Mouse (Mus musculus) activated CD4-positive, CD25-positive, alpha-beta regulatory T cell, adult 4 months (primary cell): ENCODE results near the gene Kmo. TPM values are rescaled to one million over a fixed set of nuclear protein-coding genes. Genes with fewer than 3 reads are reported as not detected.

Experiments
- ATAC-seq: one replicate; pipeline ENCODE4 v1.8.0; 2017
- polyA plus RNA-seq, 2 experiments: library from polyadenylated mRNA; unstranded; fragments of 100-300 nt; shearing (Covaris generic); gene quantifications; one replicate each; pipeline ENCODE4 v1.2.1; 2017

The Kmo gene
- polyA plus RNA-seq, 2 experiments from 2014 or later, result 1.6 to 2.5 TPM

DNA sequence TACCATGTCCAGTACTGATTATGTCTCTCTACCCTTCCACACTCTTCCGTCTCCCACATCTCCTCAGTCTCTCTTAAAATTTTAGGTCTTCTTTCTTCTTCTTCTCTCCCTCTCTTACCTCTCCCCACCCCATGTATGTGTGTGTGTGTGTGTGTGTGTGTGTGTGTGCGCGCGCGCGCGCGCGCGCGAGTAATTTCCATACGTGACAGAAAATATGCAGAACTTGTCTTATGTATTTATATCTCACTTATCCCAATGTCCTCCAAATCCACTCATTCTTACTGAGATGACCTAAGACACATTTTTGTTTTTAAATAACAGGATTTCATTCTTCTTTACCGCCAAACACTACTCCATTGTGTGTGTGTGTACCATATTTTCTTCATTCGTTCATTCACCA, 12.3 kb downstream of the Kmo start:
- ATAC-seq, result no peak

DNA sequence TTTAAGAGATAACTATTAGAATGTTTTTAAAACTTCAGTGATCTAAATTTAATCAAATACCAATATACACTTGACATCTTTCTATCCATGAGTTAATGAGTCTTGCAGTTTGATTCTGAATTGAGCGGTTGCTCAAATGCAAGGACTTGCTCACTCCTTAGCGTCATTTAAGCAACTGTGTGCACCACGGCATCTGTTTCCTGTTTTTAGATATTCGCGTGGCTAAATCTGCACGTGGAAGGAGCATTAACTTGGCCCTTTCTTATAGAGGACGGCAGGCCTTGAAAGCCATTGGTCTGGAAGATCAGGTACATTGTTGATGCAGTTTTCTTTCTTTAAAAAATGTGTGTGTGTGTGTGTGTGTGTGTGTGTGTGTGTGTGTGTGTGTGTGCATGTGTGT, 17.5 kb downstream of the Kmo start:
- ATAC-seq, result no peak

DNA sequence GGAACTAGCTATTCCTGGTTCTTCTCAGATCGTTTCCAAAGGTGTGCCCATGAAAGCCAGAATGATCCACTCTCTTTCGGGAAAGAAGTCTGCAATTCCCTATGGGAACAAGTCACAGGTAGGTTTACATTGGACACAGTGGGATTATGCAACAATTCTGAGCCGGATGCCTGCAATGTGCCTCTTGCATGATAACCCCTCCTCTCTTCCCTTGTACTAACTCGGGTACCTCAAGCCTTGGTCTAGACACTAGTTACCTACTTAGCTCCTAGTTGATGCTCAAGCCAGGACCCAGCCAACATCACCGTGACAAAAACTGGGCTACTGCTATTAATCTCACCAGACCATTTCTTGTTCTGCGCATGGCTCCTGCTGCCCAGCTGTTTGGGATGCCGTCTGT, 18.9 kb downstream of the Kmo start:
- ATAC-seq, result no peak

DNA sequence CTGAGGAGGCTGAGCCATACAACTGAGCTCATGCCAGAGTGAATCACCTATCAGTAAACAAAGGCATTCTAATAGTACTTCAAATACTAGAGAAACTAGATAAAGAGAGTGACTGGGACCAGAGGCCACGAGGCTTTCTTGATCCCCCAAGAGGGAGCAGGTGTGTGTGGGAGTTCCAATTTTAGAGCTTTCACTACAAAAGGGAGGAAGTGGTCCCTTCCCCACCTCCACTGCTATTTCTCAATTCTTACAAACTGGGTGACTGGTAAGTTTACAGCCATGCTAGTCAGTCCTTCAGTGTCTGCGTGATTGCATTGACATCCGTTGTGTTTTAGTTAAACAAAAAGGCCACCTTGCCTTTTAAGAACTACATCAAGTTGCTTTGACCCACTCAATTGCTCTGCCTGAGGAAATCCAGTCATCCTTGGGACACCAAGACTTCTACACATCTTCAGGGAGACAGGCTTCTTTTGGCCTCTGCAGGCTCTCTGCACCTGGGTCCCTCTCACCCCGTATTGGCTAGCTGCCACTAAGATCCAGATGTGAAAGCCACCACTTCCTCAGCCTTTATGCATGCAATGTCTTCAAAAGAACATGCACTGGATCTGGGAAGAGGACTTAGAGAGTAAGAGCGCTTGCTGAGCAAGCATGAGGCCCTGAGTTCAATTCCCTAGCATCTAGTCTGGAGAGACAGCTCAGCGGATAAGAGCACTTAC, 20.4 kb downstream of the Kmo start:
- no peak for ATAC-seq

DNA sequence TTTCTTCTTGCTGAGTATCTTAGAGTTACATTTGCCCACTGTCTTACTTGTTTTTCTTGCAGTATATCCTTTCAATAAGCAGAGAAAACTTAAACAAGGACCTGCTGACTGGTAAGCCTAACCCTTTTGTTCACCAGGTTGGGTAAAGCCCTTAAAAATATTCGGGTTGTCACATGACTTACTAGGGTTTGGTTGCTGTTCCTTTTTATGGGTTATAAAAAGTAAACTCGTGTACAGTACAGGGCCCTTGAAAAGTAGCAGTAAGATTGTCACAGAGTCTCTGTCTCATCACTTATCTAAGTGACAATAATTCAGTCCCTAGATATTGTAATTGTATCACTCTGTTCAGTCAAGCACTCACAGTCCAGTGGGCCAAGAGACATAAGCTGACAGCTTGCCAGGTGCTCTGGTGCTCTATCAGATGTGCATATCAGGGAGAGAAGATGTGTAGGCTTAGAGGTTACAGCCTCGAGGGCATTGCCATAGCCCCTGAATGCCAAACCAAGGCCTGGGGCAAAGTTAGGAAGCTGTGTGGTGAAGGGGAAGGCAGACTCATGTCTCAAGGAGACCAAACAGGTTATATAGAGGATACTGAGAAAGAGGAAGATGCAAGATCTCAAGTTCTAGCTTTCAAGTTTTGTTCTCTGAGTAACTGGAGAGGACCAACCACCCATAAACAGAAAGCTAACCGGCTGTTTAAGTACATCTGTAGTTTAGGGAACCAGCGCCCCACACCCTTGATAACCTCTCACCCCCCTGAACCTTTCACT, 23.5 kb downstream of the Kmo start:
- ATAC-seq, result no peak

DNA sequence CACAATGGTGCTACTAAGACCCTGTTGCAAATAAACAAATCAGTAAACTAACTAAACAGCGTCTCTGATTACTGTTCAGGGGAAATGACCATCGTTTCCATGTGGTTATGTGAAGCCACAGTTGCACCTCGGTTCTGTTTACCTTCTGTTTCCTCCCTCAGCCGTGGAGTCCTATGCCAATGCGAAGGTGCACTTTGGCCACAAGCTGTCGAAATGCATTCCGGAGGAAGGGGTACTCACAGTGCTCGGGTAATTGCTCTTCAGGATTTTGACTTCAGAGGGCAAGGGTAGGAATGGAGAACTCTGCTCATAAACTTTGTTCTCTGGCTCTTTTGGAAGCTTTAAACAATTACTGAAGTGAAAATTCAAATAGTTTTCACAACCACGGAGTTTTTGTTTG, 26.8 kb downstream of the Kmo start:
- no peak for ATAC-seq

DNA sequence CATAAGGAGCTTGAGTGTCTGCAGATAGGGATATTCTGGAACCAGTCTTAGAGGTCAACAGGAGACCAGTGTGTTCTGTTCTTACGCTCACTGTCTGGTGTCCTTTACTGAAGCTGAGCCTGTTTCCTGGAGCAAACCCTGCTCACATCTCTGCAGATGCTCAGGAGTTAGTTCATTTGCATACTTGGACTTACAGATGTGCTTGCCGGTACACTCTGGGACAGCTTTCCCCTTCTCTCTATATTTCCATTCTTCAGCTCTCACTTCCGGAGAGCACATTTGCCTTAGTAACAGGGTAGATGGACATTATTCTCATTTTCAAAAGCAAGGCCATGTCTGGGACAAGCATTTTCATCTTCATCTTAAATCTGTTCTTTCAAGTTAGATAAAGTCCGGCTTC, 28.4 kb downstream of the Kmo start:
- no peak for ATAC-seq

DNA sequence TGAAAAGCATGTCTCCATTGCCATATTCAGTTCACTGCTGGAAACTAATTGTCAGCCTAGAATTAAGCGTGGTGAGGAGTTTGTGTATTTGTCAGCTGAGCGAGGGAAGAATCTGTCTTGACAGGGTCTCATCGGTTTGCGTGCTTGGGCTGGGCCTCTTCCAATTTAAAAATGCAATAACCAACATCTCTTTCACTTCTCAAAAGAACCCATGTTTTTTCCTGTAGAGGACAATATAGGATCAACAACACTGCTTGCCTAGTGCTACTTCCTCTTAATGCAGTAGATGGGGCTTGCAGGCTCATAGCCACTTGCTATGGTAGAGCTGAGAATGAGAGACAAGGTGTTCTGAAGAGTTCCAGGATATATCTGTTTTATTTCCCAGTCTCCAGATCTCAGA, 39.7 kb downstream of the Kmo start:
- ATAC-seq, result no peak

DNA sequence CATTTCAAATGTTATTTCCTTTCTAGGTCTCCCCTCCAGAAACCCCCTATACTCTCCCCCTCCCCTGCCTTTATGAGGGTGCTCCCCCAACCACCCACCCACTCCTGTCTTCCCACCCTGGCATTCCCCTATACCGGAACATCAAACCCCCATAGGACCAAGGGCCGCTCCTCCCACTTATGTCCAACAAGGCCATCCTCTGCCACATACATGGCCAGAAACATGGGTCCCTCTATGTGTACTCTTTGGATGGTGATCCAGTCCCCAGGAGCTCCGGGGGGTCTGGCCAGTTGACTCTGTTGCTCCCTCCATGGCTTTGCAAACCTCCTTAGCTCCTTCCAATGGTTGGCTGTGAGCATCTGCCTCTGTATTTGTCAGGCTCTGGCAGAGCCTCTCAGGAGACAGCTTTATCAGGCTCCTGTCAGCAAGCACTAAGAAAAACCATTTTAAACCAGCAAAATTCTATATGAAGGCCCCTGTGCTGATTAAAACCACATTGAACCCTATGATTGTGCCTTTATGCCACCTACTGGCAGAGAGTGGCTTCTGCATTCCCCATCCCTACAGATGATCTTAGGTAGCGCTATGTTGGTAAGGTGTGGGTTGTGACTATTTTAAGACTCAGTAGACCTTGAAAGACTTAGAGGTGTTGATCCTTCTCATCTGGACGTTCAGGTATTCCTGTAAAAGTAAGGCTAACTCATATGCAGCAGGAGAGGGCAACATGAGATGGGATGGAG, 48.7 kb downstream of the Kmo start:
- peak; percentile 81 for ATAC-seq

DNA sequence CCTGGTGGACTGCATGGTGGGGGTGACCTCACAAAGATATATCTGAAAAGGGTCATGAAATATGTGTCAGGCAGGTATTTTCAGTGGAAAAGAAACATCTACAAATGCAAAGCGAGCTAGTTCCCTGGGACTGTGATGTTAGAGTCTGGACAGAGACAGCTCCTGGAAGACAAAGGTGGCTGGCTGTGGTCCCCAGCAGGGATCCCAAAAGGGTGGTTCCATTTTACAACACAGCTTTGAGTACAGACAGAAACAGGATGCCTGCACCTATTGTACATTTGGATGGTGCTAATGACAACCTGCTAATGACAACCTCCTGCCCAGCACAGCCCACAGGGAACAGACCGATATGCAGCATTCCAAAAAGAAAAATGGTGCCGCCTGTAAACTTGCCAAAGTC, 49.3 kb downstream of the Kmo start:
- ATAC-seq, result no peak

DNA sequence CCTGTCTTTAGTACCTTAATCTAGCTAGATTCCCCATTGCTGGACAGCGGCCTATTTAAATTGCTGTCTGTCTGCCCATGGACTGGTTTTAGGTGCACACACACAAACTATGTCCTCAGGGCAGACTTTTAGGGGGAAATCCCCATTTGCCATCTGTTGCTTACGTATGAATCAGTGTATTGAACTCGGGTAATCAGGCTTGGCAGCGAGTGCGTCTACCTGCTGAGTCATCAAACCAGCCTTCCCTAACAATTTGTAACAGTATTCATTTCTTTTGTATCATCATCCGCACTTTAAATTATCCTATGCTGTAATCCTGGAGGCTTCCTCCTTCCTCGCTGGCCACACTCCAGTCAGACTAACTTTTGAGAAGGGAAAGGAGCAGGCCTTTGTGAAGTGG, 49.9 kb downstream of the Kmo start:
- ATAC-seq, result no peak

DNA sequence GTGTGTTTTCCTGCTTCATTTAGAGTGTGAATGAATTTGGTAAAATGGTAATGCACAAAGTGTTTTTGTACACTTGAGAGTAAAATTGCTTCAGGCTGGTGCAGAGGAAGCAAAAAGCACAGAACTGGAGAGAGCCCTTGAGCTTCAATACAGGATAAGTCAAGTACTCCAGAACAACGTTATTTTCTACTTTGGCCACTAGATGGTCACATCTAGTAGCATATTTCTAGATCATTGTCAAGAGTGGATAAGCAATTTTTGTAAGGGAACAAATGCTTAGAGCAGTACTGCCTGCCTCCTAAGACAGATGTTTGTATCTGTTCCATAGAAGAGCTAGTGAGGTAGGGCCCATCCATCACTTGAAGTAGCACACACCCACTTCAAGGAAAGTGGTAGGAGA, 51.4 kb downstream of the Kmo start:
- ATAC-seq, result no peak

DNA sequence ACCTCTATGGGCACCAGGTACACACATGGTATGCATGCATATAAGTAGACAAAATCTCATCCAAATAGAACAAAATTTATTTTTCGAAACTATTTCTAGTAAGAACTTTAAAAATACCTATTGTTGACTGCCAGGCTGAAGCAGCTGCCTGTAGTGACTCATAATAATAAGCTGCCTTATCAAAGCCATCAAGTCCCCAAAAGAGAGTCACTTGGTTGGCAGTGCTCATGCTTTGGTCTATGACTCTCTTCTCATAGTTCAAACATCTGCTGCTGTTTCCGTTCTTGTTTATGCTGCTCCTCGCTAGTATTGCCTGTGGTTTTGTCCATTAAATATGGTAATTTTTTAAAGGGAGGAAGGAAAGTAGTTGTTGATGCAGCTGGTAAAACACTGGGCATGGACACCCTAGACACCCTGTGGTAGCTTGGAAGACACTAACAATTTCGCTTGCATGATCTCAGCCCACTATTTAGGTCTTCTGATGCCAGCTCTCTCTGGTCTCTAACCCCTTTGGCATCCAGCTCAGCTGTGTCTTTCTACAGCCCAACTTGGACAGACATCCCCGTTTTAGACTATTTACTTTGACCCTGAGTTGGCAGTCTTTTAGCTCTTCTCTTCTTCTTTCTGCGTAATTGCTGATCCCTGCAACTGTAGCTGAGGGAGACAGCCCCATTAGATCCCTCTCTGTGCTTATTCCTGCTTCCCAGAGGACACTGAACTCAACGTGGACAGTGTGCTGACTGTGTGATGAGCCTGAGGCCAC, 53.6 kb downstream of the Kmo start:
- ATAC-seq, result no peak

DNA sequence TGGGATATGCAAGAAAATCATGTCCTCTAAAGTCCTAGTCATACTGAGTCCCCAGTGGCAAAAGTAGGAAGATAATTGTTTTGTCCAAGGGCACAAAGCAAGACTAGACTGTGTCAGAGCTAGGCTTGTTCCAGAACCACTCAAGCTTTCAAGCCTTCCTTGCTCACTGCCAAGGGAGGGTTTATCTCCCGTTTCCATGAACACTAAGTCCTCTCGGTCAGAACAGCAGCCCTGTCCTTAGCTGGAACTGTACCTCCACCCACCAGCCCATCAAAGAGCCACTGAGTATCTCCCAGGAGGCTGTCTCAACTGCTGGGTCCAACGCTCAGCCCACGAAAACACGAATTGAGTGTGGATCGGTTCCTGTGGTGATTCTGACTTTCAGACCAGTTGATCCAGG, 54.9 kb downstream of the Kmo start:
- ATAC-seq, result no peak

DNA sequence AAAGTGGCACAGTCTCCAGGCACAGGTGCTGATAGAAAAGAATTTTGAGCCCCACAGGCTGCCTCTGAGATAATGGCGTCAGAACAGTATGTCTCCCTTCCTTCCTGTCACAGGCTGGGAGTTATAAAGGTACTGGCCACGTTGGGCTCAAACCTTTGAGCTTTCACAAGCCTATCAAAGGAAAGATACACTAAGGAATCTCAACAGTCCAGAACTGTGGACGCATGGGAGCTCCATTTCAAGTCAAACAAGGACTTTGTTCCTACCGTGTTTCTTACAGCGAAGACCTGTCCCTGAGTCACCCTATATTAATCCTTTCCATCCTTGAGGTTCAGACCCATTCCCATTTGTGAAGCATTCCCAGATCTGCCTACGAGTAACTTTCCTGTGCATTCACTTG, 57.3 kb downstream of the Kmo start:
- no peak for ATAC-seq

DNA sequence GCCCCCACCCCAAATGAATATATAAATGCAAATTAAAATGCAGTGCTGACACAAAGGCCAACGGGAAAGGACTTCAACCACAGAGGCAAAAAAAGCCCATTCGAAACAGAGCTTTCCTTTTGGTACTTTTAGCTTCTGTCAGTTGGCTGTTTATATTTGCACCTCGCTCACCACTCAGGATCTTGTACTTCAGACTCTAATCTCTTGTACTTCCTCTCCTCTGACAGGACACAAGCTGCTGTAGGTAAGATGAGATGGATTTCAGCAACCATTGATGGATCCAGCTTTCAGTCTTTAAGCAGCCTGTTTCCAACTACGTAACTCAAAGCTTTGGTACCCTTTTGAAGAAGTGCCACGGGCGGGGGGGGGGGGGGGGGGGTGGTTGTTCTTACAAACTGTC, 60.8 kb downstream of the Kmo start:
- ATAC-seq, result no peak

DNA sequence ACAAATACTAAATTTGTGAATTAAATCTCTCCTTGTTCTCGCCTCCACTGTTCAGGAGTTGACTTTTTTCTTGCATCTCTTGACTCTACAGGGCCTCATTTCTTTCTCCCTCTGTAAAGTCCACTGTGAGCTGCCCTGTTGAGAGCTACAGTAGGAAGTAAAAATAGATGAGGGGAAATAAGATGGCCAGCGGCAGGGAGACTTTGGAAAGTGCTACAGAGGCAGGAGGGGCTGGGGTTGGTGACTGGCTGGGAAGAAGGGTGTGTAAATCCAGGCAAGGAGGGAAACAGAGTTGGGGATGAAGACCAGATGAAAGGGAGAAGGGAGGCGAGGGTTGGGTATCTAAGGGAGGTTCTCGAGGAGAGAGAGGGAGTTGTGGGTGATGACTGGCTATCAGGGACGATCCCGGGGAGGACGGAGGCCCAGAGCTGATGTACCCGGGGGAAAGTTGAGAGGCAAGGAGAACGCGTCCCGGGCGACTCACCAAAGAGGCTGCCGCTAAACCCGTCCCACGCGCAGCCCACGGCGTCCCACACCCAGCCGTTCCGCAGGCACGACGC, 71.6 kb downstream of the Kmo start:
- ATAC-seq, result peak; percentile 1

DNA sequence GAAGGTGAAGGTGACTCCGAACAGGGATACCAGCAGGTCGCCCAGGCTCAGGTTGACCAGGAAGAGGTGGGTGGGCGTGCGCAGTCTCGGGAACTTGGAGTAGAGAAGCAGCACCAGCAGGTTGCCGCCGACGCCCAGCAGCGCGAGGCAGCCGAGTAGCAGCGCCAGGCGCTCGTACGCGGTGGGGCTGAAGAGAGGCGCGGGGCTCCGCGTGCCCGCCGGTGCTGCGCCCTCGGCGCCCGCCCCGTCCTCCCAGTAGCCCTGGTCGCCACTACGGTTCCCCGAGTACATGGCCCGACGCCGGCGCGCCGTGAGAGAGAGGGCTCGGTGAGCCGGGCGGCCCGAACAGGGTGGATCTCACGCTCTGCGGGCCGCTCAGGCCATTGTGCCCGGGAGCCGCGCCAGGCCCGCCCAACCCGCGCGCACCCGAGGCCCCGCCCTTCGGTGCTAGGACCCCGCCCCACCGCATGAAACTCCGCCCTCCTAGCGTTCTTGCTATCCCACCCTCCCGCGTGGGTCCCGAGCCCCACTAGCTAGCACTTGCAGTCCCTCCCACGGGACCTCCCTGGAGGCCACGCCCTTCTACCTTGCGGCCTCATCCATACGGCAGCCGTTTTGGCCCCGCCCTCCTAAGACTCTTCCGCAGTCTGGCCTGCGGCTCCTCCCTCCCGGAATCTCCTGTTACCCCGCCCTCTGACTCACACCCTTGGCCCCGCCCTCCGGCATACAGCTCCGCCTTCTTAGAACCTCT, 72.2 kb downstream of the Kmo start, which contains the start of the genes Opn3 and Chml:
Gene Opn3, minus strand, starts transcription at position 531 of the 751 bp plus-strand sequence.
Gene Chml, minus strand, starts transcription at position 656 of the 751 bp plus-strand sequence.
- ATAC-seq, result peak; percentile 94

DNA sequence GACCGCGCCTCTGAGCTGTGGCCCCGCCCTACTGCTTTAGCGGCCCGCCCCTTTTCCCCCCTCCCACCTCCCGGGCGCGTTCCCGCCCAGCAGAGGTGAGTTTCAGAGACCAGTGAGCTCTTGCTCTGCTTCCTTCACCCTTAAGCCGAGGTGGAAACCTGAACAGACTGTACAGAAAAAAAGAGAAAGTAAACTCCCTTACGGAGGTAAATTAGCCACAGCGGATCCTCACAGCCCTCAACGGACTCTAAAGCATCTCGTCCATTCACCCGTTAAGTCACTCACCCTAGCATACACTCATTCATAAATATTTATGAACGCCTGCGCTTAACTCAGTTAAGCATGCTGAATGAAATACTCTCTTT, 72.8 kb downstream of the Kmo start:
- no peak for ATAC-seq

DNA sequence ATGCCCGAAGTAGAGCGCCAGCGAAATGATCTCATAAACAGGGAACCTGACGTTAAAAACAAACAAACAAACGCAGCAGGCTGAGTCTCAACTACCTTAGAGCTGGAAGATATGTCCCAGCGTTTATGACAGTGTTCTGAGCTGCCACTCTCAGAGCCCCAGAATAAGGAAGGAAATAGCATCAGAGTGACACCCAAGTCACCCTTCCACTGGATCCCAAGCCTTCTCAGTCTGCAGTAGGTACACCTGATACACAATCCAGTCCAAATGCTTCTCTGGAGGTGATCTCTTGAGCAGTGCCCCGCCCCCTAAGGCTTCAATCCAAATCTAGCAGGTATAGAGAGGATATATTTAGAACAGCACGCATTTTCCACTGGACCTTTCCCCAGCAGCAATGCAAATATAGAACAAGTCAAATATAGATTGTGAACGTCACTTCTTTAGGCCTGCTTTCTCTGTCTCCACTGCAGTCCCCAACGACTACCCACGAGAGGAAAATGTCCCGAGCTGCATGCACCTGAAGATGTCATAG, 73.3 kb downstream of the Kmo start:
- ATAC-seq, result no peak

DNA sequence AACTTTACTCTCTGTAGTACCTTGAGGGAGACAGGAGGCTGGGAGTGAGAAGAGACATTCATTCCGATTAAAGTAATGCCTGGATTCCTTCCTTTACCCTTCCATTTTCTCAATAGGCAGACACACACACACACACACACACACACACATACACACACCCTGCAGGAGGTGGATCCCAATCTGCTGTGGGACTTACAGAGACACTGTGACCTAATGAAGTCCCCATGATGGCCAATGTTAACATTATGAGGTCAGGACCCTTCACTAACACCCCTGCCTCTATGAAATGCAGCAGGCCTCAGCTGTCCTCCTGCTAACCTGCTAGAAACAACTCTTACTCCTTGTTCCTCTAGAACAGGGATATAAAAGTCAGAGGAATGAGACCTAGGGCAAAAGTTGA, 78.1 kb downstream of the Kmo start, which contains the start of gene Wdr64:
Gene Wdr64, plus strand, starts transcription at position 301 of the 400 bp plus-strand sequence.
- ATAC-seq, result no peak
